Mouse (Mus musculus) testis, adult 10 weeks (tissue): ENCODE results near the gene Gsn. TPM values are rescaled to one million over a fixed set of nuclear protein-coding genes. Genes with fewer than 3 reads are reported as not detected.

ENCODE experiments used
- polyA plus RNA-seq: library from polyadenylated mRNA; stranded (reverse); fragments of 350-450 nt; fragmentation: Illumina TruSeq; extraction: RNeasy Lipid Tissue Mini Kit (QIAGEN cat#74804); gene quantifications from one replicate; pipeline ENCODE4 v1.2.3, GENCODE M21; 2014; ENCODE audit warnings: low read depth, low replicate concordance

Gsn gene
- polyA plus RNA-seq = 3.4 TPM

DNA sequence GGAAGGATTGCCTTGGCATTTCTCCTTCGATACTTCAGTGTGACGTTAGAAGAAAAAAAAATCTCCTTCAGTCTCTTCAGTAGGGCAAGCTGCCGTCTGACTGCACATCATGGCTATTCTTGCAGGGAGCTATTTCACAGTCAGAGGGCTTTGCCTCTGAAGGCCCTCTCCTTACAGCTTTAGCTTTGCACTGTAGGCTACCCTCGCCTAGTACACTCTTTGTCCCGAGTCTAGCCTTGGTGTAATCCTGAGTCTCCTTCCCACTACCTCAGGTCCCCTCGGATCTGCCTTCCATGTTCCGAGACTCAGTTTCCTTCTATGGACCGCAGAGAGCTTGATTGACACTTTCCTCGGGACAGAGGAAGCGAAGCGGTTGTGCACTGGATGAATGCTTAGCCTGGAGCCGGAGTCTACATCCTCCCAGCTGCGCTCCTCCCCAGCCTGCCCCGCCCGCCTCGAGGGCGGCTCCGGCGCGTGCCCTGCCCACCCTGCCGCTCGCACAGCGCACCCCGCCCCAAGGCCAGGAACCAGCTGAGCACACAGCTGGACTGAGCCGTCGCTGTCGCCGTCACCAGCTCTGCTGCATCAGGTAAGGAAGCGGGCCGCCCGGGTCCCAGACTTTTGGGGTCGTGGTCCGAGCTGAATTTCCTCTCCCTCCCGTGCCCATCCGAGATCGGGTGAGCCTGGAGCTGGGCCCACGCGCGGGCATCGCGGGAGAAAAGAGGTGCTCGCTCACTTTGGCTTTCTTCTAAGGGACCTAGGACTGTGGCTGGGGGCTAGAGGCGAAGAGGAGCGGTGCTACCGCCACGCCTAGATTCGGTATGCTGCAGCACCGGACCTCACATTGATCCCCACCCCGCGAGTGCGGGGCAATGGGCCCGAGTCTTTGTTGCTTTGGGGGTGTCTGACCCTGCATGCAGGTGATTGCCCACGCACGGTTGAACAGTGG, at the start of gene Gsn:
Gsn (plus strand) TSS at position 496 of the 949 bp plus-strand sequence.

DNA sequence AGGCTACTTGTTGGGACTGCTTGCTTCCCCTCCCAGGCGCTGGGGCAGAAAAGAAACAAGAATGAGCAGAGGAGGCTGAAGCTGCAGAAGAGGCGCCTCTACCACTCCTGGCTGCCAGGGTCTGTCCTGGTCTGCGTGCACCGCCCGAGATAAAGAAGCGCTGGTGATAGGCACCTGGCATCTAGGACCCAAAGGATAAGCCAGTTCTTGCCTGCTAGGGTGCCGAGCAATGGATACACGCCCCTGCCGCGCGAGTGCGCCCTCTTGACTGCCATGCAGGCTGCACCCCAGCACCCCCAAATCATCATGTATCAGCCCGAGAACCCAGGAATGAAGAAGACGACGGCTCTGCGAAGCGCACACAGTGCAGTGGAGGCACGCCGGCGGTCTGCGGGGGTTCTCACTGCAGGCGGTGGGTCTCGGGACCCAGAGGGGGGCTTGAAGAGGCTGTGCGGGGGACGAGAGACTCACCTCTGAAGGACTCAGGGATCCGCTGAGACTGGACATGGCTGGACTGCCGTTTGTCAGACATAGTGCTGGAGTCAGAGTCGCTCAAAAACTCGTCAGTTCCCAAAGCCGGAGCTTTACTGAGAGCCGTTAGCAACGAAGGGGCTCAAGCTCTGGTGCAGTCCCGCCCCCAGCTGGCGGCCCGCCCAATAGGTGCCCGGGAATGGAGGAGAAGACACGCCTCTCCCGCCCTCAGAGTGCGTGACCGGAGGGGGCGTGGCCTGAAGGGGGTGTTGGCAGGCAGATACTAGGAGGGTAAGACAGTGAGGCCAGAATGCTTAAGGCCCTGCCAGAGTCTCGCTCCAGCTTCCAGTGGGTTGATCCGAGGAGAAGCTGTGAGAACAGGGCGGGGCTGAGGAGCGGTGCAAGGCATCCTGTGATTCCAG, 80.5 kb downstream of the Gsn start, which contains the start of gene Stom:
Stom (minus strand) TSS at position 589 of the 893 bp plus-strand sequence.

Other genes starting within 250 kb of the Gsn start
- 2.1 TPM for gene Hc, start 194.9 kb upstream of the Gsn start, polyA plus RNA-seq
- 3.5 TPM for gene AI182371, start 154.8 kb upstream of the Gsn start, polyA plus RNA-seq
- 78.9 TPM for gene Cntrl, start 146.9 kb upstream of the Gsn start, polyA plus RNA-seq
- 96.7 TPM for gene Rab14, start 55.3 kb upstream of the Gsn start, polyA plus RNA-seq
- gene Stom, start 80.6 kb downstream of the Gsn start, polyA plus RNA-seq = 36.3 TPM
- 48.9 TPM for gene 4930568D16Rik, start 111.3 kb downstream of the Gsn start, polyA plus RNA-seq
- 8.1 TPM for gene 4930402F06Rik, start 140.8 kb downstream of the Gsn start, polyA plus RNA-seq
- 2.4 TPM for gene Ggta1, start 206.9 kb downstream of the Gsn start, polyA plus RNA-seq